Mouse (Mus musculus) spleen, postnatal 10 days (tissue): ENCODE data around the gene Atad5.
"Not testable (repeated sequence)": the region's sequence is repeated elsewhere in the genome, so short reads cannot be mapped to it uniquely, and the experiment has no call there.

Experiments used
- DNase-seq, 2 experiments: peaks; one replicate each; pipeline ENCODE4 v3.0.0; 2021 to 2022; ENCODE audit warnings: low spot score in 2 of 2

Atad5 gene

GRCm38 (mm10) chr11:80176911-80177895 is 88.0 kb downstream of the Atad5 start:
- DNase-seq: no peak

GRCm38 (mm10) chr11:80178316-80178715 is 89.1 kb downstream of the Atad5 start:
- no peak for DNase-seq

- no peak for DNase-seq
Observed at GRCm38 (mm10) chr11:80181021-80181749, 92.0 kb downstream of the Atad5 start.

- DNase-seq: not testable (repeated sequence)
Observed at GRCm38 (mm10) chr11:80183054-80183704, 94.0 kb downstream of the Atad5 start.

- peak; percentile 73 to 89 for DNase-seq
Observed at GRCm38 (mm10) chr11:80183705-80184255, 94.6 kb downstream of the Atad5 start, which contains the start of gene Rnf135. Rnf135 (plus strand) TSS chr11:80183851.

- DNase-seq: no peak
Observed at GRCm38 (mm10) chr11:80184531-80185071, 95.4 kb downstream of the Atad5 start.
